Mouse (Mus musculus) heart, adult 9 months (tissue): ENCODE data around the gene Foxp1.
A peak's percentile ranks its signal among the peaks of the same experiment; 100 is the strongest.

Source experiments
- DNase-seq, 2 experiments: peaks; one replicate each; pipeline ENCODE4 v3.0.0; 2022; ENCODE audit warnings: low spot score in 2 of 2

Foxp1 gene

DNA sequence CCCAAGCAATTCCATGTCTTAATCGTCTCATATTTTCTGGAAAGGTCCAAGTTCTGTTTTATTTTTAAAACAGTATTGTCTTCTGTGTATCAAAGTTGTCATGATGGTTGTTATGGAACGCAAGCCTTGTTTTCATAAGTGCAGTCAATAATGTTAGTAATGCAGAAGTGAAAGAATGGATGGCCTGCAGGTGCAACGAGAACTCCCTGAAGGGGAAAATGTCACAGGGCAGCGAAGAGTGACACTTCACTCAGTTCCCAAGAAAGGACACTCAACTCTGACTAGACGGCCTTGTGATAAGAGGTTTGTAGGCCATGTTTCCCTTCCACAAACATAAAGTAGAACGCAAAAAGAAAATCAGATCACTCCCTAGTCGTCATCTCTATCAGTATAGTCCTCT lies 469.4 kb downstream of the Foxp1 start:
- DNase-seq: no peak

DNA sequence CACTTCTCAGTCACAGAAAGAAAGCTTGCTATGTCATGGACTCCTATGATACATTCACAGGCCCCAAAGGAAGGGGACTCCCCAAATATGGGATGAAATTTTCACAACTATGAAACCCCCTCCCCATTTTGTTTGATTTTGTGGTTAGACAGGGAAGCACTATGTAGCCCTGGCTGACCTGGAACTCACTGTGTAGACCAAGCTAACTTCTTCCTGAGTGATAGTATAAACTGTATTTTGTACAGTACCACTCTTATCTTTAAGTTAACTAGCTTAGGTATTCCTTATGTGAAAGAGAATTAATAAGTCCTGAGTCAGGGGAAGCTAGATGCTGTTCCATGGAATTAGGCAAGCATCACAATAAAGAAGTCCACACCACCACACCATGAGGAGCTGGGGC lies 470.8 kb downstream of the Foxp1 start:
- DNase-seq: no peak

DNA sequence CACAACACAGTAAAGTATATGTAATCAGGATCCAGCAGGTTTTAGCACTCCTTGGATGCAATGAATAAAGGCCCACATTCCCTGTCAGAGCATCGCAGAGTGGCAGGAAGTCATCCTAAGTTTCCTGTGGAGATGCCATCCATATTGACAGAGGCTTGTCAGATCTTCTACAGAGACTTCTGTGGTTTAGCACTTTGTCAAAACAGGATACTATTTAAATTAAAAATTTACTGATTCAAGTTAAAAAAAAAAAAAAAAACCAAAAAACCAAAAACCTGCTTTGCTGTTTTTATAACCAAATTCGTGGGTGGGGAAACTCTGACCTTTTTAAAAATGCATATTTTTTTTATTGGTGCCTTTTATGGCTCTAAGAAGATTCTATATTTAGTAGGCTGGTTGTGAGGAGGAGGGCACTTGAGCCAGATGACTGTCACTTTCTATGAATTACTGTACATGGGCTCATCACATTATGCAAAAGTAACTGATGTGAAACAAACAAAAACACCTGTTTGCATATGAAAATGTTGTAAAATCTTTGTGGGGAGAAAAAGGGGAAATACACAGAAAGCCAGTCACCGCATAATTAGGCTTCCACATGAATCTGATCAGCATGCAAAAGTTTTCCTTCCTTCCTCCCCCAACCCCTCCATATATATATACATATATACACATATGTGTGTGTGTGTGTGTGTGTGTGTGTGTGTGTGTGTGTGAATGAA lies 472.1 kb downstream of the Foxp1 start:
- DNase-seq: no peak

DNA sequence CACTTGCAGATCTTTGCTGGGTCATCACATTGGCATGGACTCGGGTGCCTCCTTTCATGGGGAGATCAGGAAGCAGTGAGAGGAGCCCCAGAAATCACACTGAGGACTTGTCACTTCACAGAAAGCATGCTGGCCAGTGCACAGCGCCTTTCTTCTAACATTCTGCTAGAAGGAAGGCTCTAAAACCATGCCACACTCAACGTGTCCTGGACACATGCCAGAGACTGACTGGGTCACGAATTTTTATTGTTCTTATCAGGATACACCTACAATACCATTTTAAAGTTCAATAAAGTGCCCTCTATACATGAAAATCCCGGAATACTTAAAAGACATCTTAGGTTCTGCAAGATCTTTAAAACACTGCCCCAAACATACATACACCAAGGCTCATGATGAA lies 475.2 kb downstream of the Foxp1 start:
- no peak for DNase-seq

DNA sequence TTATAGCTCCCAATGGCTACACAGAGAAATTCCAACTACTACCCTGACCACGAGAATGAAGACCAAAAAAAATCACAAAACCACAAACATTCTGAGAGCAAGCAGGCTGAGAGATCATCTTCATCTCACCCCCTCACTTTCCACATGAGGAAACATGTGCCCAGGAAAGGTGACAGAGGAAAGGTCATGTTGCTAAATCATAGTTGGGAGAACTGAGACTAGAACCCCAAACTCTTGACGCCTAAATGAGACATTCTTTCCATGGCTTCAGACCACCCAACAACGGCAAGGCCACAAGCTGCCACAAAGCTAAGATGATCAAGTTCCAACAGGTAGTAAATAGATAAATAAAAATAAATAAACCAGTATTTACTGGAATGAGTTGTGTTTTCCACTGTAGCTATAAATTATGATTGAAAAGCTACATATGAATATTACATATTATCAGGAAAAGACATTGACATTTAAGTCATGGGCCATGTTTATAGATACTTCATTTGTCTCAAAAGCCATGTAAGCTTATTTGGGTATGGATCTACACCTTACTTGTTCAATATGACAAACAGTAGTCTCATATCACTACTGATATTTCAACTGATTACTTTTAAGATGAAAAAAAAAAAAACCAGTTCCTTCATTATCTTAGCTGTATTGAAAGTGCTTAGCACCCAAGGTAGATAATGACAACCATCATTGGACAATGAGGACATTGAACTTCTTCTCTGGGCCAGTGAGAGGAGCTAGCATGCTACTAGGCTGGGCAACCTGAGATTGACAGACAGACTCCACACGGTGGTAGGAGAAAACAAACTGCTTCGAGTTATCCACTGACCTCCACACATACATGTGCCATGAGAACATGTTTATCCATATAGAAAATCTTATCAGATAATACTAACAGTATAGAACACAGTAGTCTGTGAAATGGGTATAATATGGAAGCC lies 476.4 kb downstream of the Foxp1 start:
- no peak for DNase-seq

DNA sequence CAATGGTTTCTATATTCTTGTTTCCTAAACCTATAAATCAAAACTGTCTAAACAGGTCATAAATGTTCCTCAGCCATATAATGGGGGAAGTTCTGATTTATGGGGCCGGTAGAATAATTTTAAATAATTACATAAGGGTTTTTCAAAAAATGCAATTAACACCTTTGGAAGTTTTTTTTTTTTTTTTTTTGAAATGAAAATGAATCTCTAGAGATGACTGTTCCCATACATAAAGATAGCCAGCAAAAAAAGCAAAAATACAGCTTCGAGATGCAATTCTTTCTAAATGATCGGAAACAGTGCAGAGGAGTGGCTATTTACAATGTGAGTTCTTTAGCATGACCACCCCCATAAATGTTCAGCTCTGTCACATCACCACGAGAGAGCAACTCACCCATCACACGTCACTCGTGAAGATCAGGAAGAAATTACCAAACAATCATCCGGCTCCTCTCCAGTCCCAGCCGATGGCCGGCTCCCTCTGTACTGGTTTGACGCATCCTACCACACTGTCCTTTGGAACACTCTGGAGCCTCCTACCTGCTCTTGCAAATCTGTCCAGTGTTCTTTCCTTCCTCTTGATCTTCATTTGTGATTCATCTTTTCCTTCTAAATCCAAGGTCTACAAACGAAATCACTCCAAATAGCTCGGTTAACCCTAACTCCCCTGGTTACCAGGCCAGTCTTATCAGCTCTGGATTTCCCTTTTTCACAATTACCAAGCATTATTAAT lies 478.4 kb downstream of the Foxp1 start:
- DNase-seq: no peak

DNA sequence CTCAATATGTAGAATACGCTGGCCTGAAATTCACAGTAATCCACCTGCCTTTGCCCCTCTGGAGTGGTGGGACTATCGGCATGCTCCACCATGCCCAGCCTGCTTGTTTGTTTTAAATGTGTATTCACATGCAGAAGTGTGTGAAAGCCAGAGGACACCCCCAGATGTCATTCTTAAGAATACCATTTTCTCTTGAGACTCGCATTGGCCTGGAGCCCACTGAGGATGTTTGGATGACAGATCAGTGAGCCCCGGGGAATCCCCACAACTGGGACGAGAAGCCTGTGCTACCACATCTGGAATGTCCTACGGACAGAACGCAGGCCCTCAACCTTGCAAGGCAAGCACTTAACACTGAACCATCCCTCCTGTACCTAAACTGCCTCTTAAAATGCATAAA lies 479.3 kb downstream of the Foxp1 start:
- DNase-seq: peak in 1 of 2 experiments; percentile 35

DNA sequence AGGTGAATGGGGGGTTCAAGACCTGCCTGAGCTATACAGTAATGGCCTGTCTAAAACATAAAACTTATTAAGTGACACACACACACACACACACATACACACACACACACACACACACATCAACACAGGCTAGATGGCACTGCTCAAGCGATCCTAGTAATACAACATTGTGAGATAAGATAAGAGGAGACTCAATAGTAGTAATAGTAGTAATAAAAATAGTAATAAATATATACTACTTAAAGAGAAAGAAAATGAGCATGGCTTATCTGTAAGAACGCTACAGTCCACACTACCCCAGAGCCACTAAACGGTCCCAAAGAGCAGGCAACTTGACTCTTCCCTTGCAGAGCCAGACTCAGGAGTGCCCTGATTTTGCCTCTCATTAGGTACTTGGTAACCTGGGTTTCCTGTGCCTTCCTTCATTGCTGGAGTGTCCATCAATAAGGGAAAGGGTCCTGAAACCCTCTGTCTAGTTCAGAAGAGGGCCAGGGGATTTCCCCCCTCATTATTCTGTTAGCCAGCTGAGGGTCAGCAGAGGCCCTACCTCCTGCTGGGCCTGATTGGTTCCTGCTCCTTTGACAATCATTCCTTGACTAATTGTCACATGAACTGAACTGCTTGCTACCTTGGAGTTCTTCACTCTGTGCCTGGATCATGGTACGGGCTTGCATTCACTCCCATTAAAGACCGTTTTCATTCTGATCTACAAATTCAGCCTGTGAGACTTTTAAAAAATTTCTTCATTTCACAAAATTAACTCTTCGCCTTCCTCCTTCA lies 480.2 kb downstream of the Foxp1 start:
- DNase-seq: no peak

DNA sequence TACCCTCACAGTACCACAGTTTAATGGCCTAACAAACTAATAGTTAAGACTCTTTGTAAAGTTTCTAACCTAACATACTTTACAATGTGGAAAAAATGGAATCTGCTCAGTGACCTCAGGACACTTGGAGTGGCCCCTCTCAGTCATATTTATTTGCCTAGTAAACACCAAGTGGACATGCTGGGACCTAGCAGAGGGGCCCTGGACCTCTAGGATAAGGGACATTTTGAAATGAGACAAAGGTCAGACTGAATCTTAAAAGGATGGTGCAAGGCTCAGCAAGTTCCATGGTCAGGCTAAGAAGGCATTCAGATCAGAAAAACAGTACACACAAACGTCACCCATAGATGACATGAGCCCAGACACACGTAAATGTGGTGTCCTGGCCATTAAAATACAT lies 483.5 kb downstream of the Foxp1 start:
- no peak for DNase-seq

DNA sequence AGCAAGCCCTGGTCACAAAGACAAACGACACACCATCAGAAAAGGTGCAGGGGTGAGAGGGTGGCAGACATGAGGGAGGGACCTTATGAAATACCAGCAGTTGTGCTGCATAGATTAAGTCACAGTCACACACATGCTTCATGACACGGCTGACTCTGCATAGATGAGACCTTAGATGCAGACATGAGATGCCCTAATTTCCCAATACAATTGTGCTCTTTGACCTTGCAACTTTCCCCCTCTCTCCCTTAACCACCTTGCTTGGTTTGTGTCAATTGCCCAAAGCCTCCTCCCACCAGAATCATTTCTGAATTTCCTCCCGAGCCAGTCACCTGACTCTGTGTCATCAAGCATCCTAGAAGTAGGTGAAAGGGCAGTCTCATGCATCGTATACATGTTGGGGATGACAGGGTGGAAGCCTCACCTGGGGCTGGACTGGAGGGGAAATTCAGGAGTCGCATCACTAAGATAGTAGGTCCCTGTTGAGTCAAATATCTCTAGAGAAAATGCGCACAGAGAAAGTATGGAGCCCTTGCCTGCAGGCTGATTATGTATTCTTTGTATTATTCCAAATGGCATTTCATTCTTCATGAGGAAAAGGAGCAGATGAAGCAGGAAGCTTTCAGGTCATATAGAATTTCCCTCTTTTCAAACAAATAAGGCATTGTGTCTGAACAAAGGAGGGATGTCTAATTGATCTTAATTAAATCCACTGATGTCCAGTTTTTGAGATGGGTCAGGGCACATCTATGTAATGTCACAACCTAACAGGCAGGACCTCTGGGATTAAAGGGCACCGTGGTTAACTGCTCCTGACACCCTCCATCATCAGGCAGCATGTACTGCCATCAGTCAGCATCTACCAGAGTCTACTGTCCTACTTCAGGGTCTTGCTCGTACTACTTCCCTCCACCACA lies 486.8 kb downstream of the Foxp1 start:
- DNase-seq: no peak

DNA sequence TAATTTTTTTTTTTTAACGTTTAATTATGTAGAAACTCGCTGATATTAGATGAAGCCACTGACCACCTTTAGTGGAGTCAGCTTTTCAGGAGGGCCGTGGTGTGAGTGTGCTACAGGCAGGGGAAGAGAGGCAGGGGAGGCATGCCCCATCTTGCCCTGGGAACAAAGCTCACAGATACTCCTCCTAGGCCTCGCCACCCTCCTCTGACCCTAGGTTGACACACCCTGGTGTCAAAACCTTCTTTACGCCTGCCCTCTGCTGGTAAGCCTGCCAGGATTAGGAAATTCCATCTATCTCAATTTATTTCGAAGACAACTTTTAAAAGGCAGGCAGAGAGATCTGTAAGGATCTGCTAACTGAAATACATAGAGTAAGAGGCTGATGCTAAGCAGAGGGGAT lies 489.5 kb downstream of the Foxp1 start:
- no peak for DNase-seq

DNA sequence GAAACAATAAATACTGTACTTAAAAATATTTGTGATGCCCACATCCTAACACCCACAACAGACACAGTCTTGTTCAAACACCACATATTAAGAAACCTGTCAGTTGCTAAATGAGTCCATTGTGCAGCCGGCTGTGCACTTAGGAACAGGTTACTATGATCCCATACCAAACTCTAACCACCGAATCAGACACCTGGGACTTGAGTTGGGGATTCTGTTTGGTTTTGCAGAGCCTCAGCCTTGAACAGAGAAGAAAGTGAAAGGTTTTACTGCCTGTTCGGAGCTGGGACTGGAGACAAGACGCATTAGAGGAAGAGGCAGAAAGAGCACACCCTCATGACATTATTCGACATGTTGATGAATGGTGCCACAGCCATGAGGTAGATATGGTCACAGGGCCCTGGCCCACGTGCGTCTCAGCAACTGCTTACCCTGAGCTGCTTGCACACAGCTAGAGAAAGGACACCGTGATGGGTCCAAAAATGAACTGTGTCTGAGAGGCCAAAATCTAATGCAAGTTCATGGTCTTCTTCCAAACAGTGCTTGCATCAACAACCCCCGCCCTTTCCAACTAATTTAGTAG lies 491.1 kb downstream of the Foxp1 start:
- DNase-seq: no peak

DNA sequence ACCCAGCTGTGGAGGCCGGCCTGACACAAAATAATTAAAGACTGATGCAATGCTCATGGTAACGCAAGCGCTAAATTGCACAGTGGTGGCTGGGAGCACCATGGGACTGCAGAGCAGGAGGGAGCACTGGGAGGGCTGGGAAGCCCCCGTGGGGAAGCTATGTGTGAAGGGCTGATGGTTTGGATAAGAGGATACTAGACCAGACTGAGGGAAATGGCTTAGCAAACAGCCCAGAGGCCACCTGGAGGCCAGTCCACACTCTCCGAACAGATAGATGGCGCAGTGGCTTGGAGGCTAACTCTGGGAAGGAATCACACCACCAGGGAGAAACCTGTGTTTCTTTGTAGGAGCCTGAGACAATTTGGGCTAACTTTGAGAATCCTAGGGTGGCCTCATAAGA lies 492.3 kb downstream of the Foxp1 start:
- no peak for DNase-seq

DNA sequence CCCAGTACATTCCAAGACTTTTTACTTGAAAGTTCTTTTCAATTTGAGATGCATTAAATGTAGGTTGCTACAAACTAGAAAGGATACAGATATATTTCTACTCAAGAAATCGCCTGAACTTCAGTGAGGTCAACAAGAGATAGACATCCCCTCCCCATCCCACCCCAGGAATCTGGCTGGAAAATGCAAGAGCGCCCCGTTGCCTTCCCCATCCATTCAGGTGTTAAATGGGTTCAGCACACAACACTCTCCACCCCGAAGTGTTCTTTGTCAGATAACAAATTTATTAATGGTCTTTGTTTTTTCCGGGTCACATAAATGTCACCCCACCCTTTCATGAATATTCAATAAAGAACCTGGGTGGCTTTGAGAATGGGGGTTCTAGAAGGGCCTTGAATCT lies 493.1 kb downstream of the Foxp1 start:
- DNase-seq: no peak

DNA sequence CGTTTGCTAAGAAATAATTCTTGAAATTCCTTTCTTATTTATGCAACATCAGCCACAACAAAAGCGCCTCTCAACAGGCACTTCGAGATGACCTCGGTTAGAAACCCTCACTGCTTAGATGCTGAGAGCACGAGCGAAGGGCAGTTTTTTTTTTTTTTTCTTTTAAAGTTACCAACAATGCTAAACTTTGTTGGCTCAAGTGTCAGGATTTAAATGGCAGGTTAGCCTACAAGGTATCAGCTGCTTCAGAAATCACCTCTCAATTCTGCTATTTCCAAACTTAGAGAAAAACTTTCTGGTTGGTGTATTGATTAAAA lies 493.6 kb downstream of the Foxp1 start:
- DNase-seq: no peak

DNA sequence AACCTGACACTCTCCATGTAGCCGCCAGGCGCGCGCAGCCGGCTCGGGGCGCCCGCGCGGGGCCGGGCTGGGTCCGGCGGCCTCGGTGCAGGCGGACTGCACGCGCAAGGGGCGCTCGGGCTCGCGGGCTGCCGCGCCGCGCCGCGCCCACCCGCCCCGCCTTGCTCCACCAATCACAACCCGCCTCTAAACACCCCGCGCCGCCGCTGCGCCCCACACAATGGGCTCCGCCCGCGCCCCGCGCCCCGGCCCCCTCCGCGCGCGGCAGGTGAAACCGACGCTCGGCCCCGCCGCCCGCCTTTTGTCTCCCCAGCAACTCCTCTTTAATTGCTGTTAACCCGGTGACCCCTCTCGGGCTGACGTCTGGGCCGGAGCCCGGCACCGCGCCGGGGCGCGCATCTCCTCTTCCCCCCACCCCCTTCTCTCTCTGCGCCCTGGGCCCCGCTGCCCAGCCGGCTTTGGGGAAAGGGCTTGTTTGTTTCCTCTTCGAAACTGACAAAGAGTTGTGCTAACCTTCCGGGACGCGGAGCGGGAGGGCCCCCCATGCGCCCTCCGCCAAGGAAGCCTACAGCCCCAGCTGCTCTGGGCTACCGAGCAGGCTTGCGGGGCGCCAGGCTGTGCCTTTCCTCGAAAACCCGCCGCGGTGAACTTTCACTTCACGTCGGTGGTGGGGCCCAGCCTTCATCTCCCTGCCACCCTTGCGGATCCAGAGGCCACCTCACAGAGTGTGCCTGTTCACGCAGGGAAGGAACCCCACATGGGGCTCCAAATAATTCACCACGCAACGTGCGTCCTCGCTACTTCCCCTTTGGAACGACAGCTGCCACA lies 494.1 kb downstream of the Foxp1 start:
- peak in 1 of 2 experiments; percentile 53 for DNase-seq

DNA sequence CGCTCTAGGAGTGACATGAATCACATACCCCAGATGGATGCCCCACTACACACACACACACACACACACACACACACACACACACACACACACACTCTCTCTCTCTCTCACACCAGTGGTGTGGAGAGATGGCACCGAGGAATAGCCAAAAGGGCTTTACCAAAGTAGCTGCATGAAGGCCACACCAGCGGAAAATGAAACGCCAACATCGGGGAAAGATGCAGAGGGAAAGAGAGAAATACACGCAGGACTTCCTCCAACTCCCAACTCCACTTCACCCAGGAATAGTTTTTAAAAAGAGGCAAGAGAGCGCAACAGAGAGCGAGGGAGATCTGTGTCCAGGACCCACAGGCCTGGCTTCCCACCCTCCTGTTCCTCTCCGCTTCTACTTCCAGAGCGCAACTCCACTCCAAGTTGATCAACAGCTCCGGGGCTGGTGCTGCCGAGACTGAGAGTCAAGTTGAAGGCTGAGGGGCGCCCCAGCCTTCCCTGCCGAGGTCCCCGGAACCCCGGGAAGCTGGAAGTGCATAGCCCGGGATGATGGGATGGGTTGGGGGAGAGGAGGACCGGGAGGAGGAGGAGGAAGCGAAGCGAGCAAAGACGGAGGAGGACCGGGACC lies 494.9 kb downstream of the Foxp1 start:
- DNase-seq: no peak

DNA sequence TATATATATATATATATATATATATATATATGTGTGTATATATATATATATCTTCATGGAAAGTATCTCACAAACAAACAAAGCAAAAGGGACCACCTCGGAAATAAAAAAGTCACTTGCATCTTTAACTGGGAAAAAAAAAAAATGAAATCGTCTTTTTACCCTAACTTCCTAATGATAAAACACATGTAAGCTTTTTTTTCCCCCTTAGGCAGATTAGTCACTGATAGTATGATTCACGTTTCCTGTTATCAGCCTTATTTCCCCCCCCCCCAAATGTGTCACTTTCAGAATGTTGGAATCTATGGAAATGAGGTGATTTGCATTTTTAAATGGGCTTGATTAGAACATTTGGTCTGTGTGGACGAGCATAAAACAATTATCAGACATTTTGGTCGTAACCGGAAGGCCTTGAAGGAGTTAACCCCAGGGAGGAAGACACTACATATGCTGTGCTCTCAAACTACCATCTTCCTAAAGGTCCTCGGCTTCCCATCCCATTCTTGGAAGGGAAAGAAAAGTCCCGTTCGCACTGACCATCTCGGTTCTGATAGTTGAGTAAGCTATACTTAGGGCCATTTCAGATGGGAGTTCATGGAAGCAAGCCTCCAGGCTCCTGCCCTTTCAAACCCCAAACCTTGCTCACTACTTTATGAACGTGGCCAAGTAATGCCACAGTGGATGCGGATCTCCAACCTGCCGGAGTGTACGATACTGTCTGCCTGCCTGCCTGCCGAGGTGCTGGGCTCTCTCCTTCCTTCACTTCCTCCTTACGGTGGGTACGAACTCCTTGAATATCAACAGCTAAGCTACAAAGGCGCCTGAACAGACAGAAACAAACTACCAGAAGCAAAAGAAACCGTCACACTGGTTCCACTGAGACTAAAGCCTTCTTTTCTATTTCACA lies 495.6 kb downstream of the Foxp1 start:
- no peak for DNase-seq
